23 mouse cellular contexts compared by ENCODE assay signal in the genomic region with DNA sequence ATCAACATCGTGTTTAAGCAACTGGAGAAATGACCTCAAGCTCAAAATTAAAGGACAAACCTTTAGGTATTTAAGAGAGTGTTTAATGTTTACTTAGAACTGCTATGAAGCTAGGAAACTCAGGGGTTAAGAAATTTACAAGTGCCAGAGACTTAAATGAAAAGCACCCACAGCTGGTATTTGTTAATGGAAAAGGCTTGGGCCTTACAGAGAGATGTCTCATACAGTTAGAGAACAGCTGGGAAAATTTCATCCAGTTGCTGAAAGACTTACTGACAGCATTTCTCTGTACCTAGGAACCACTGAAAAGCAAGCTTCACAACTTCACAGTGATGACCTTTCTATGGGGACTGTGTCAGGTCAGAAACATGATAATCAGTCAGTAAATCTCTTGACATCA. TPM values are rescaled to one million over a fixed set of nuclear protein-coding genes. Genes with fewer than 3 reads are reported as not detected.
DNase-seq lines count a peak whose midpoint lies in the region; ATAC-seq and TF ChIP-seq lines count a peak whose summit lies in the region.
"Had no signal": no experiment of that assay in that cellular context is flagged by ENCODE, and none has a peak within 500 bp of the region (broad histone marks: within the 10 kb centered on the region; RNA-seq: fewer than 3 reads in every experiment).

No protein-coding gene starts in this region.

- no peak overlapping the region for H3K4me2 ChIP-seq in kidney, postnatal 0 days (ENCODE audit: low read length)
- no peak overlapping the region for H3K4me2 ChIP-seq in limb, embryonic 13.5 days (replicated peaks)
- H3K4me2 ChIP-seq in intestine, postnatal 0 days (replicated peaks; ENCODE audit: low read depth): no peak overlapping the region
- H3K4me2 ChIP-seq: embryonic facial prominence, embryonic 13.5 days; forebrain, embryonic 15.5 days; heart, embryonic 12.5 days; hindbrain, embryonic 14.5 days; intestine, embryonic 15.5 days had no signal

- DNase-seq in kidney, postnatal 0 days (ENCODE audit: low spot score): peak; percentile 14
- no peak for DNase-seq in kidney, postnatal 10 days
- DNase-seq in right cerebral cortex, postnatal 36 days (ENCODE audit: low spot score in 2 of 2): no peak
- no peak for DNase-seq in testis, postnatal 10 days (ENCODE audit: low spot score)
- DNase-seq: adrenal gland, postnatal 10 days; B cell, adult 2 months; cerebellum, adult 11 months; cerebellum, adult 8-10 months; cerebellum, postnatal 14 days; gastrocnemius, postnatal 14 days; heart, adult 2 months had no signal

- H3K36me3 ChIP-seq in kidney, postnatal 0 days (ENCODE audit: insufficient read depth, low read length): no peaks in the 10 kb centered on the region
- peaks cover 7% of the 10 kb centered on the region; the same call in 1 of the 2 replicates for H3K36me3 ChIP-seq in limb, embryonic 13.5 days
- no peaks in the 10 kb centered on the region for H3K36me3 ChIP-seq in intestine, postnatal 0 days (ENCODE audit: control insufficient read depth, insufficient read depth)
- H3K36me3 ChIP-seq: embryonic facial prominence, embryonic 13.5 days; forebrain, embryonic 15.5 days; G1E; heart, embryonic 12.5 days; hindbrain, embryonic 10.5 days; intestine, embryonic 15.5 days had no signal

- no peaks in the 10 kb centered on the region for H3K4me1 ChIP-seq in kidney, postnatal 0 days (replicated peaks; ENCODE audit: insufficient read depth, low read length)
- H3K4me1 ChIP-seq in embryonic fibroblast, embryonic 13.5 days (ENCODE audit: control insufficient read depth, insufficient read depth, low read length): peaks cover 2% of the 10 kb centered on the region; the same call in 1 of the 2 replicates
- peaks cover 36% of the 10 kb centered on the region for H3K4me1 ChIP-seq in limb, embryonic 13.5 days
- H3K4me1 ChIP-seq in intestine, postnatal 0 days (replicated peaks; ENCODE audit: control insufficient read depth, insufficient read depth, low read length): no peaks in the 10 kb centered on the region
- H3K4me1 ChIP-seq: forebrain, embryonic 15.5 days; hindbrain, embryonic 10.5 days; intestine, embryonic 15.5 days had no signal

- H3K9me3 ChIP-seq in kidney, postnatal 0 days (replicated peaks; ENCODE audit: low read length): no peaks in the 10 kb centered on the region
- H3K9me3 ChIP-seq in limb, embryonic 13.5 days: no peaks in the 10 kb centered on the region
- no peaks in the 10 kb centered on the region for H3K9me3 ChIP-seq in intestine, postnatal 0 days (ENCODE audit: control insufficient read depth)
- H3K9me3 ChIP-seq: embryonic facial prominence, embryonic 13.5 days; forebrain, embryonic 15.5 days; G1E; heart, embryonic 12.5 days; hindbrain, embryonic 10.5 days; intestine, embryonic 15.5 days had no signal

- H3K9ac ChIP-seq in kidney, postnatal 0 days (ENCODE audit: low read depth, low read length): no peak overlapping the region
- H3K9ac ChIP-seq in limb, embryonic 13.5 days: no peak overlapping the region
- no peak overlapping the region for H3K9ac ChIP-seq in intestine, postnatal 0 days (ENCODE audit: low read depth, low read length)
- H3K9ac ChIP-seq: embryonic facial prominence, embryonic 13.5 days; forebrain, embryonic 15.5 days; heart, embryonic 12.5 days; hindbrain, embryonic 14.5 days; intestine, embryonic 15.5 days had no signal

- no peak for TF ChIP-seq CTCF in kidney, postnatal 0 days (IDR thresholded peaks at IDR 0.05; ENCODE audit: low read depth)
- no peak for TF ChIP-seq CTCF in embryonic fibroblast, embryonic 13.5 days (IDR thresholded peaks at IDR 0.05; ENCODE audit: borderline replicate concordance, insufficient read depth, low read length)
- no peak for TF ChIP-seq CTCF in intestine, postnatal 0 days (IDR thresholded peaks at IDR 0.05; ENCODE audit: low read depth)

- no peak for ATAC-seq in kidney, postnatal 0 days (replicated peaks; ENCODE audit: low FRiP score, low read depth)
- peak; percentile 55; the same call in 1 of the 2 replicates for ATAC-seq in limb, embryonic 13.5 days (ENCODE audit: low FRiP score, low read depth)
- ATAC-seq in intestine, postnatal 0 days: no peak
- ATAC-seq: CD4-positive, CD25-positive, alpha-beta regulatory T cell, adult 4 months; forebrain, embryonic 15.5 days; intestine, embryonic 15.5 days had no signal

- WGBS in kidney, postnatal 0 days: 51% methylated on average over 1 of the region's 1 CpGs
- 8% methylated on average over 1 of the region's 1 CpGs for WGBS in limb, embryonic 13.5 days
- whole genome bisulfite sequencing in intestine, postnatal 0 days: 52% methylated on average over 1 of the region's 1 CpGs

- no peaks in the 10 kb centered on the region for H3K27me3 ChIP-seq in kidney, postnatal 0 days (ENCODE audit: insufficient read depth, low read length)
- H3K27me3 ChIP-seq in limb, embryonic 13.5 days: no peaks in the 10 kb centered on the region
- H3K27me3 ChIP-seq in intestine, postnatal 0 days (replicated peaks; ENCODE audit: control insufficient read depth, insufficient read depth, low read length): no peaks in the 10 kb centered on the region
- H3K27me3 ChIP-seq: embryonic facial prominence, embryonic 13.5 days; forebrain, embryonic 15.5 days; heart, embryonic 12.5 days; intestine, embryonic 15.5 days had no signal

- no peak overlapping the region for H3K27ac ChIP-seq in kidney, postnatal 0 days
- peak overlapping the region; percentile 56; the same call in 1 of the 2 replicates for H3K27ac ChIP-seq in embryonic fibroblast, embryonic 13.5 days (ENCODE audit: insufficient read depth, low read length)
- peak overlapping the region; percentile 73 for H3K27ac ChIP-seq in limb, embryonic 13.5 days
- no peak overlapping the region for H3K27ac ChIP-seq in intestine, postnatal 0 days (ENCODE audit: low read depth, low read length)
- H3K27ac ChIP-seq: embryonic facial prominence, embryonic 13.5 days; forebrain, embryonic 15.5 days; heart, adult 2 months; hindbrain, embryonic 14.5 days; intestine, embryonic 15.5 days had no signal

- no peak for TF ChIP-seq POLR2A in embryonic fibroblast, embryonic 13.5 days (IDR thresholded peaks at IDR 0.05; ENCODE audit: low read depth, low read length)

- H3K4me3 ChIP-seq in kidney, postnatal 0 days (replicated peaks; ENCODE audit: low read depth, low read length): no peak overlapping the region
- no peak overlapping the region for H3K4me3 ChIP-seq in embryonic fibroblast, embryonic 13.5 days (ENCODE audit: insufficient read depth, low read length)
- no peak overlapping the region for H3K4me3 ChIP-seq in limb, embryonic 13.5 days
- no peak overlapping the region for H3K4me3 ChIP-seq in intestine, postnatal 0 days (ENCODE audit: low read depth, low read length)
- H3K4me3 ChIP-seq: embryonic facial prominence, embryonic 13.5 days; erythroblast, embryonic 14.5 days; forebrain, embryonic 15.5 days; heart, adult 2 months; heart, embryonic 12.5 days; hindbrain, embryonic 10.5 days; intestine, embryonic 15.5 days had no signal

RNA-seq across cellular contexts. Expression of a gene that starts 28.3 kb away (rescaled TPM):
- polyA plus RNA-seq in kidney, postnatal 0 days (2015; fragmentation: Nextera tagmentation; extraction: Ambion mirVana): 5.4 and 5.6 TPM in 2 replicates
- 6.8 and 18.0 TPM in 2 replicates for polyA plus RNA-seq in embryonic fibroblast, embryonic 13.5 days (2011; ENCODE audit: insufficient read length, low read depth, missing spikeins)
- 21.4 and 22.7 TPM in 2 replicates for polyA plus RNA-seq in limb, embryonic 13.5 days (2015; fragmentation: Nextera tagmentation; extraction: Ambion mirVana)
- polyA plus RNA-seq in intestine, postnatal 0 days (2015; fragmentation: Nextera tagmentation; extraction: Ambion mirVana): 0.99 and 1.7 TPM in 2 replicates
- polyA plus RNA-seq: CD4-positive, CD25-positive, alpha-beta regulatory T cell, adult 4 months; erythroblast, embryonic 14.5 days; G1E had no signal

Comparison
In these comparisons a context has a peak if more than half of its experiments do, and no peak if none do; other contexts are left out.
1. H3K27ac ChIP-seq: peak in embryonic fibroblast, embryonic 13.5 days (single experiment) and limb, embryonic 13.5 days (single experiment); none in kidney, postnatal 0 days (single experiment) and intestine, postnatal 0 days (single experiment).